Mouse (Mus musculus) neural tube, embryonic 13.5 days (tissue): ENCODE measurements around the gene Ttc7b. TPM values are rescaled to one million over a fixed set of nuclear protein-coding genes. Genes with fewer than 3 reads are reported as not detected.

Source experiments
- ATAC-seq: fragments of 200-750 bp; cut with Nextera tagmentation; 2 replicates; pipeline ENCODE4 v1.8.0; 2017; ENCODE audit warnings: low read depth, mild to moderate bottlenecking, moderate TSS enrichment, moderate library complexity
- H3K27ac ChIP-seq: fragments of 300-500 bp; sonication (generic); replicated peaks from 2 replicates; pipeline ENCODE4 v1.5.1; 2015; ENCODE audit warnings: moderate library complexity, mild to moderate bottlenecking, inconsistent platforms
- H3K27me3 ChIP-seq: fragments of 300-500 bp; sonication (generic); 2 replicates; pipeline ENCODE4 v1.6.1; 2015; ENCODE audit warnings: mild to moderate bottlenecking, inconsistent platforms
- H3K36me3 ChIP-seq: fragments of 300-500 bp; sonication (generic); 2 replicates; pipeline ENCODE4 v1.6.1; 2015; ENCODE audit warnings: mild to moderate bottlenecking, inconsistent platforms
- H3K4me1 ChIP-seq: fragments of 300-500 bp; sonication (generic); replicated peaks from 2 replicates; pipeline ENCODE4 v1.6.1; 2015; ENCODE audit warnings: inconsistent platforms
- H3K4me2 ChIP-seq: fragments of 300-500 bp; sonication (generic); 2 replicates; pipeline ENCODE4 v1.6.1; 2015; ENCODE audit warnings: inconsistent platforms, mild to moderate bottlenecking, moderate library complexity
- H3K4me3 ChIP-seq: fragments of 300-500 bp; sonication (generic); 2 replicates; pipeline ENCODE4 v1.5.1; 2015; ENCODE audit warnings: mild to moderate bottlenecking, inconsistent platforms
- H3K9ac ChIP-seq: fragments of 300-500 bp; sonication (generic); 2 replicates; pipeline ENCODE4 v1.6.1; 2015; ENCODE audit warnings: moderate library complexity, mild to moderate bottlenecking, inconsistent platforms
- H3K9me3 ChIP-seq: fragments of 300-500 bp; sonication (generic); 2 replicates; pipeline ENCODE4 v1.6.1; 2016; ENCODE audit warnings: inconsistent platforms
- WGBS: fragments of 180-500 bp; shearing (Covaris S2); methylation state at CpG from one replicate; pipeline ENCODE4 v1.1.7; 2015; 5-methylcytosine and 5-hydroxymethylcytosine counted together
- polyA plus RNA-seq: library from polyadenylated mRNA; unstranded; fragments of >200 nt; fragmentation: Nextera tagmentation; extraction: Ambion mirVana; gene quantifications from 2 replicates; pipeline ENCODE4 v1.2.1, GENCODE M21; 2015

Ttc7b gene
- polyA plus RNA-seq, 1 experiment from 2014 or later = 7.3 TPM

DNA sequence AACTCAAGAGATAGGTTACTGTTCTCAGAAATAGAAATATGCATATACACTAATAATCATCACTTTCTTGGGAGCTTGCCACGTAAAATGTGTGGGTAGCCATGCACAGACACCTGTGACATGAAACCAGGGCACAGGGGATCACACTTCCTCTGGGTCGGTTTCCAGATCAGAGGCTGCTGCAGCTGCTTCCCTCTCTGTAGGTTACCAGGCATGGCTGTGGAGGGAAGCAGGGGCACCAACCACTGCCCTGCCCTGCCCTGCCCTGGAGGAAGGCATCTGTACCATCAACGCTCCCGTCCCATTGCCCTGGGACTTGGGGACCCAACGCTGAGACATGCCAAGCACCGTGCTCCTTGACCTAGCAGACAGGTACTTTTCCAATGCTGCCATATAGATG, 188.8 kb downstream of the Ttc7b start:
- WGBS = 95% methylated on average over 6 of the region's 6 CpGs
- no peaks in the 10 kb centered on the region for H3K27me3 ChIP-seq

DNA sequence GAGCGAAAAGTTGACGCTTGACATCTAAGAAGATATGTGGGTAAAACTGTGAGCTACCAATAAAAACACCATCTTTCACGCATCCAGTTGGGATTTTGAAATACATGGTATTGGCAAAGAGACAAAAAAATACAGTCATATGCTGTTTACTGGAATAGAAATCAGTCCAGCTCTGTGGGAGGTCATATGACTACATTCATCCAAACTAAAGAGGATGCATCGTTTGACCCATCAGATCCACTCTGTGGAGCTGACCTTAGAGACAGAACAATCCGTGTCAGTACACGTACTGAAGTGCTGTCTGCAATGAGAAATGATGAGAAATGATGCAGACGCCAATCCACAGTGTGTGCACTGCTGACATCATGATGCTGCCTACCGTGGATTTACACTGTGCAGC, 190.4 kb downstream of the Ttc7b start:
- Histone ChIP-seq H3K4me2 (no peak overlapping the region), H3K27ac (no peak overlapping the region), H3K9ac (no peak overlapping the region), H3K4me1 (peaks cover 4% of the 10 kb centered on the region; the same call in 1 of the 2 replicates), H3K9me3 (no peaks in the 10 kb centered on the region), H3K36me3 (peaks cover 35% of the 10 kb centered on the region), H3K4me3 (no peak overlapping the region), H3K27me3 (no peaks in the 10 kb centered on the region)
- WGBS = 92% methylated on average over 8 of the region's 8 CpGs
- no peak for ATAC-seq

More for the DNA sequence above, 188.8 kb downstream of the Ttc7b start:
- no peak overlapping the region for H3K4me2 ChIP-seq
- peaks cover under 1% of the 10 kb centered on the region; the same call in 1 of the 2 replicates for H3K4me1 ChIP-seq
- no peaks in the 10 kb centered on the region for H3K9me3 ChIP-seq
- no peak for ATAC-seq
- no peak overlapping the region for H3K27ac ChIP-seq
- no peak overlapping the region for H3K9ac ChIP-seq
- H3K36me3 ChIP-seq = peaks cover 29% of the 10 kb centered on the region
- H3K4me3 ChIP-seq = no peak overlapping the region

DNA sequence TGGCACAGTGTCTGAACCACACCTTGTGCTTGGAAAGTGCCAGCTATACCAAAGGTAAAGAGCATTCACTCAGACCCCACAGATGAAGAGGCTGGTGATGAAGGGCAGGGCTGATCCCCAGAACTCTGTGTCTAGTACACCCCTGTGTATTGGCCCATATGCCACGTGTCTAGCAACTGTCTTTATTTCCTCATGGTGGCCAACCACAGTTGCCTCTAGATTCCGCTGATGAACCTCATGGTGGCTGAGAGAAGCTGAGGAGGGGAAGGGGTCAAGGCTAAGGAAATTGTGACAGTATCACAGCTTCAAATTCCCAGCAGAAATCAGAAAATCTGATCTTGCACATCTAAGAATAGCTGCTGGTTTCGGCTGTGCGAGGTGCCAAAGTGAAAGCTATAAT, 191.6 kb downstream of the Ttc7b start:
- Histone ChIP-seq H3K4me3 (no peak overlapping the region), H3K4me2 (no peak overlapping the region), H3K36me3 (peaks cover 48% of the 10 kb centered on the region), H3K9me3 (no peaks in the 10 kb centered on the region), H3K27ac (no peak overlapping the region), H3K4me1 (peaks cover 4% of the 10 kb centered on the region; the same call in 1 of the 2 replicates), H3K9ac (no peak overlapping the region), H3K27me3 (no peaks in the 10 kb centered on the region)
- WGBS = 87% methylated on average over 4 of the region's 4 CpGs
- ATAC-seq = no peak

DNA sequence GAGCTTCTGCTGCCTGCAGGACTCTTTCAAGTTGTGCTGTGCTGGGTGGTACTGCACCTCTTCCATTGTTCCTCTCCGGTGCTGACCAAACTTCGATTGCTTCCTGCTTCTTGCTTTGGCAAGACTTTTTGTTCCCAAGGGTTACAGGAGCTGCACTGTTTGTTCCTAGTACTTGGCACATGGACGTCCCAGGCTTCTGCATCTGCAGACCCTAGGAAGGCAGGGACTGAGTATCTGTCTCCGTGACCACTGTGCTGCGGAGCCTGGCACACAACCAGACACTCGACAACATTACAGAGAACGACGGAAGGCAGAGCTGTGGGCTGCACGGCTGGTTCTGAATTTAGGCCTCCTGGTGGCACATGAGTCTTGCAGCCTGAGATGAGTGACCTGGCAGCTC, 192.1 kb downstream of the Ttc7b start:
- no peaks in the 10 kb centered on the region for H3K27me3 ChIP-seq
- no peak overlapping the region for H3K4me3 ChIP-seq
- 88% methylated on average over 9 of the region's 9 CpGs for WGBS
- no peak overlapping the region for H3K4me2 ChIP-seq
- H3K36me3 ChIP-seq = peaks cover 48% of the 10 kb centered on the region
- H3K27ac ChIP-seq = no peak overlapping the region
- no peak for ATAC-seq
- H3K9me3 ChIP-seq = no peaks in the 10 kb centered on the region
- H3K4me1 ChIP-seq = peaks cover 4% of the 10 kb centered on the region; the same call in 1 of the 2 replicates
- no peak overlapping the region for H3K9ac ChIP-seq

DNA sequence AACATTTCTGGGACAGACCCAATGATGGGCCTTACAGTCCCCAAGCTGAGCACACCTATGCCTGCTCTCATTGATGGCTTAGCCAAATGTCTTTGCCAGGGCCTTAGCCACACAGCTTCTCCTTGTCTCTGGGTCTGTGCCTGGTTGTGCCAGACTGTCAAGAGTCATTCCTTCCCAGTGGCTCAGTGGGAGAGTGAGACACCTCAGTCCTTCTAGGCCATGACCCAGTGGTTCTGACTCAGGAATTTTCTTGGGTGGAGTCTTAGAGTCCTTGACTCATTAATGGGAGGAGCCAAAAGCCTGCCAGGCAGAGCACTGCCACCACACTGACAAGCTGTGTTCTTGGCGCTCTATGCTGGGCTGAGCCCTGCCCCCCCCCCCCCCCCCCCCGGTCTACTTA, 193.9 kb downstream of the Ttc7b start:
- Histone ChIP-seq H3K27me3 (no peaks in the 10 kb centered on the region), H3K4me1 (peaks cover 12% of the 10 kb centered on the region)

DNA sequence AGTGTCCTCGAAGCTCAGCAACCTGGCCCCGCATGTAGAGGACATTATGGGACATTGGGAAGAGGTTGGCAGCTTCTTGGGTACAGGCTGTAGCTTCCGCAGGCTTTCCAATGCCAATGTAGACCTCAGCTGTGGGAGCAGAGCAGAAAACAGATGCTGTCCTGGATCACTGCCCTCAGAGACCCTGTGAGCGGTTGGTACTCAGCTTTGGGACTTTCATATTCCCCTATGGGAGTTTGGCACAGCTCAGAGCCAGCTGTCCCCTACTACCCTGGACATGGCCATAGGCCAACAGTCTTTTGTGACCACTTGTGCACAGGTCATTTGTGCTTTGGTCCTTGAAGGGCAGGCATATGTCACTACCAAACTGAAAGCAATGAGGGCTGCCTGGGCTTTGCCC, 195.0 kb downstream of the Ttc7b start:
- no peak overlapping the region for H3K27ac ChIP-seq
- no peak overlapping the region for H3K4me3 ChIP-seq
- H3K27me3 ChIP-seq = no peaks in the 10 kb centered on the region
- H3K9ac ChIP-seq = no peak overlapping the region
- H3K4me1 ChIP-seq = peaks cover 18% of the 10 kb centered on the region
- peaks cover 51% of the 10 kb centered on the region for H3K36me3 ChIP-seq
- no peak for ATAC-seq
- 87% methylated on average over 4 of the region's 4 CpGs for WGBS
- H3K4me2 ChIP-seq = no peak overlapping the region
- H3K9me3 ChIP-seq = no peaks in the 10 kb centered on the region

More for the DNA sequence above, 193.9 kb downstream of the Ttc7b start:
- 83% methylated on average over 2 of the region's 2 CpGs for WGBS
- Histone ChIP-seq H3K36me3 (peaks cover 49% of the 10 kb centered on the region), H3K4me2 (no peak overlapping the region), H3K4me3 (no peak overlapping the region), H3K27ac (no peak overlapping the region), H3K9me3 (no peaks in the 10 kb centered on the region), H3K9ac (no peak overlapping the region)
- no peak for ATAC-seq

DNA sequence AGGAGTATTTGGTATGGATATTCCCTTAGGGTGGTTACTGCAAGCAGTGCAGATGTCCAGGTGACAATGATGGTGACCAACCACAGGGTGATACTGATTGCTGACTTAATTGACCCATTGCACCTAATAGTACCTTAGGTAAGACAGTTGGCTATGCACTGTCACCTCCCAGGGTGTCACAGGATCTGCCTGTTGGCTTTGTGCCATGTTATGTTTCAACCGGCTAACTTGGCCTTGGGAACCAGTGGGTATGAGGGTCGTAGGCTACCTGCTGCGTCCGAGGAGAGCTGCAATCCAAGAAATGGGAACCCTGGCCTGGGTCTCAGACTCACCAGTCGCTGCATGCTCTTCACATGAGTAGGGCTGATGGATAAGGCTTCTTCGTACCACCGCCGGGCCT, 195.4 kb downstream of the Ttc7b start:
- 92% methylated on average over 8 of the region's 8 CpGs for WGBS
- no peak overlapping the region for H3K4me3 ChIP-seq
- no peaks in the 10 kb centered on the region for H3K27me3 ChIP-seq
- peaks cover 18% of the 10 kb centered on the region for H3K4me1 ChIP-seq
- H3K9me3 ChIP-seq = no peaks in the 10 kb centered on the region
- H3K4me2 ChIP-seq = no peak overlapping the region
- no peak for ATAC-seq
- H3K27ac ChIP-seq = no peak overlapping the region
- no peak overlapping the region for H3K9ac ChIP-seq
- peaks cover 47% of the 10 kb centered on the region for H3K36me3 ChIP-seq

DNA sequence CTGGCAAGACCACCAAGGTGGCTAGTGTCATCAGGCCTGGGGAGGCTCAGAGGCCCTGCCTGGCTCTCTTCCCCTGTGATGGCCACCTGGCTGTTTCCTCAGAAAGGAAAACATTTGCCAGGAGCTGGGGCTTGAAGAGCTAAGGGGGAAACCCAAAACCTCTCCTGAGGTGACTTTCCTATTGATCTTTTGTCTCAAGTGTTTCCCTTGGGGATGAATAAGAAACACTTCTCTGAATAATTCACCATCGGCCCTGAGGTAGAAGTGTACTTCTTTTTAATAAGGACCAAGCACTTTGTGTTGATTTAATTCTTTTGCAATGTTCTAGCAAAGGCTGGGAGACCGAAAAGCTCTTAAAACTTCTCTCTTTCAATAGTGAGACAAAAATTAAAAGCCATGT, 197.0 kb downstream of the Ttc7b start:
- H3K4me2 ChIP-seq = no peak overlapping the region
- no peak overlapping the region for H3K9ac ChIP-seq
- no peak overlapping the region for H3K4me3 ChIP-seq
- no peaks in the 10 kb centered on the region for H3K9me3 ChIP-seq
- ATAC-seq = no peak
- WGBS = 76% methylated on average over 2 of the region's 2 CpGs
- H3K27me3 ChIP-seq = no peaks in the 10 kb centered on the region
- H3K27ac ChIP-seq = no peak overlapping the region
- peaks cover 49% of the 10 kb centered on the region for H3K36me3 ChIP-seq
- peaks cover 18% of the 10 kb centered on the region for H3K4me1 ChIP-seq

DNA sequence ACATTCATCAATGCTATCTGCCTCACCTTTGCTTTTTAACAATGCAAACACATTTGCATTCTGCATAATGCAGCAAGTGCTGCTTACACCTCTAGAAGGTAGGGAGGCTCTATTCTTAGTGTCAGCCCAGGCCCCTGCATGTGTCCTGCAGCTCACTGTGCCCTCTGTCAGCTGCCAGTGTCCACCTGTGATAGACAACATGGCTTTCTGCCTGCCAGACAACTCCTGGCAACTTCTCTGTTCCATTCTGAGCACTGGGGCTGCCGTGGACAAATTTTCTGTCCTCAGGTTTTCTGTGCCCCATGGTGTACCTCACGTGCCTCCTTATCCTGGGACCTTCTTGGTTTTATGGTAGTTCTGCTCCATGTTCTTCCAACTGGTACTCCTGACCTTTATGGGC, 198.4 kb downstream of the Ttc7b start:
- WGBS = 95% methylated on average over 2 of the region's 2 CpGs
- ATAC-seq = no peak
- Histone ChIP-seq H3K27ac (no peak overlapping the region), H3K4me3 (no peak overlapping the region), H3K4me2 (no peak overlapping the region), H3K27me3 (no peaks in the 10 kb centered on the region), H3K9me3 (no peaks in the 10 kb centered on the region), H3K4me1 (peaks cover 31% of the 10 kb centered on the region), H3K36me3 (peaks cover 45% of the 10 kb centered on the region), H3K9ac (no peak overlapping the region)

DNA sequence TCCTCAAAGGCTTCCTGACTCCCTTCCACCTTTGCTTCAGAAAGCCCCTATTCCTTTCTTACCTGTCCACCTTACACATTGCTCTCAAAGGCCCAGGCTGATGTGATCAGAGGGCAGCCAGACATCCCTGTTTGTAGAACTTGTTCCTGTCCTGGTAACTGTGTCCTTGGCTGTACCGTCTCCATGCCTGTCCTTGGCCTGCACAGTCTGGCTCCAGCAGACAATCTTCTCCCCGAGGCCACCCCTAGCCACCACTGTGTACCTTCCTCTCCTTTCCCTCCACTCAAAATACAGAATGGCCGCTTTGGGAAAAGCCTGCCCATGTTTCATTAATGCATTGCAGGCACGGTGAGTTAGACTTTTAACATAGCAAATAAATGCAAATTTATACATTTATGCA, 199.1 kb downstream of the Ttc7b start:
- peaks cover 45% of the 10 kb centered on the region for H3K36me3 ChIP-seq
- 55% methylated on average over 4 of the region's 4 CpGs for WGBS
- H3K4me3 ChIP-seq = no peak overlapping the region
- no peak overlapping the region for H3K27ac ChIP-seq
- H3K4me2 ChIP-seq = no peak overlapping the region
- peaks cover 37% of the 10 kb centered on the region for H3K4me1 ChIP-seq
- no peak overlapping the region for H3K9ac ChIP-seq
- no peaks in the 10 kb centered on the region for H3K27me3 ChIP-seq
- H3K9me3 ChIP-seq = no peaks in the 10 kb centered on the region
- ATAC-seq = no peak

DNA sequence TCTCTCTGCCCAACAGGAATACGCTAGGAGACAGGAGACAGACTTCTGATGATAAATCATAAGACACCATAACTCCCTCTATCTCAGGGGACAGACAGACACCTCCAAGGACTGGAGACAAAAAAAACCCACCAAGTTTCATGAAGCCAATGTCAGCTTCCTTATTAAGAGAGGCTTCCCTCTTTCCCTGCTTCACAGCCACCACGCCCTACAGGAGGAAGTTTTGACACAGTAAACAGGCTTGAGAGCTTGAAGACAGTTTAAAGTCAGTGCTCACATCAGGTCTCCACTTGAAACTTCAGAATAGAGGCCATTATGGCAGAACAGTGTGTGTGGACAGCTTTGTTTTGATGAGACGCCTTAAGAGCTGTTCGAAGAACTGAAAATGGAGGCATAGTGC, 200.9 kb downstream of the Ttc7b start:
- Histone ChIP-seq H3K9me3 (no peaks in the 10 kb centered on the region), H3K27ac (no peak overlapping the region), H3K9ac (no peak overlapping the region), H3K4me3 (no peak overlapping the region), H3K4me2 (no peak overlapping the region), H3K4me1 (peaks cover 50% of the 10 kb centered on the region), H3K27me3 (no peaks in the 10 kb centered on the region), H3K36me3 (peaks cover 35% of the 10 kb centered on the region)
- 88% methylated on average over 4 of the region's 4 CpGs for WGBS
- ATAC-seq = no peak

DNA sequence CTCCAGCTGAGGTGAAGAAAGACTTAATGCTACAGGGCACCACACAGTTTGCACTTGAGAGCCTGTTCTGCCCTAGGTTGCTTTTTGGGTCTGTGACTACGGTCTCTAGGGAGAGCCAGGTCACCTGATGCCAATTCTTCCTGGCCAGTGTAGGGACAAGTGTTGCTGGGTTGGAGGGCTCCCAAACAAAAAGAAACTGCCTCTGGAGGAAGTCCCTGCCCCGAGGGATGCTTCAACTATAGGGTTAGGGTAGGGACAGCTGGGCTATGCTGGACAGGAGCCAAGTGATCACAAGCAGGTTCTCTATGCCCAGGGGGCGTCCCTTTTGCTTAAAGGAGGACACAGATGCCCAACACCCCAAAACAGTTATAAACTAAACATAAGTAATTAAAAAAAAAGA, 202.7 kb downstream of the Ttc7b start:
- no peak for ATAC-seq
- H3K4me2 ChIP-seq = no peak overlapping the region
- H3K4me3 ChIP-seq = no peak overlapping the region
- no peak overlapping the region for H3K9ac ChIP-seq
- H3K9me3 ChIP-seq = no peaks in the 10 kb centered on the region
- WGBS = 59% methylated on average over 3 of the region's 3 CpGs
- peaks cover 23% of the 10 kb centered on the region for H3K36me3 ChIP-seq
- H3K4me1 ChIP-seq = peaks cover 68% of the 10 kb centered on the region
- H3K27ac ChIP-seq = no peak overlapping the region
- no peaks in the 10 kb centered on the region for H3K27me3 ChIP-seq

DNA sequence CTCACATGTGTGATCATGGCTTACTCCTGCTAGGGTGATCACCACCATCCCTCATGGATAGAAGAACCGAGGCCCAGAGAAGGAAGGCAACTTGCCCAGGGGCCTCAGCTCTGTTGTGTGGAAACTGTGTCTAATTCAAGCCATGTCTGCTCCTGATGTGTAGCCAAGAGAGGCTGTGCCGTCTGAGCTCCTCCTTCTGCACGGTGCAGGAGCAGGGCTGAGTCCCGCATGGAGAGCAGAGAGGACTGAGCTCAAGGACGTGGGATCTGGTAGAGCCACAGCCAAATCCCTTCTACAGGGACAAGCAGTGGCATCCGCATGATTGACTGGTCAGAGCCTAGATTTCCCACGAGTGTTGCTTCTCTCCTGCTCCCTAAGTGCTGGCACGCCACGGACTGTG, 204.5 kb downstream of the Ttc7b start:
- peaks cover 16% of the 10 kb centered on the region for H3K36me3 ChIP-seq
- H3K9ac ChIP-seq = no peak overlapping the region
- peak overlapping the region; percentile 84 for H3K27ac ChIP-seq
- H3K4me1 ChIP-seq = peaks cover 68% of the 10 kb centered on the region
- ATAC-seq = 0 out of 2 replicates have a peak, but pooled peaks have one; percentile 28
- no peaks in the 10 kb centered on the region for H3K27me3 ChIP-seq
- no peaks in the 10 kb centered on the region for H3K9me3 ChIP-seq
- 59% methylated on average over 9 of the region's 9 CpGs for WGBS
- H3K4me2 ChIP-seq = no peak overlapping the region
- H3K4me3 ChIP-seq = no peak overlapping the region
